Mouse (Mus musculus) brown adipose tissue, adult 24 weeks (tissue): ENCODE data around the gene Ppfia2. TPM values are rescaled to one million over a fixed set of nuclear protein-coding genes. Genes with fewer than 3 reads are reported as not detected.

Experiments used
- H3K27ac ChIP-seq: fragments of 200-500 bp; replicated peaks from 2 replicates; pipeline ENCODE4 v1.5.1; 2012; ENCODE audit warnings: low read depth, mild to moderate bottlenecking, low read length
- H3K4me1 ChIP-seq: fragments of 200-500 bp; 2 replicates; pipeline ENCODE4 v1.6.1; 2012; ENCODE audit warnings: low read length, mixed read lengths; ENCODE audit not compliant: control insufficient read depth, insufficient read depth, insufficient read length
- H3K4me3 ChIP-seq: fragments of 200-500 bp; 2 replicates; pipeline ENCODE4 v1.5.1; 2012; ENCODE audit warnings: low read depth, mild to moderate bottlenecking, low read length, moderate library complexity; ENCODE audit not compliant: insufficient read depth
- polyA plus RNA-seq: library from polyadenylated mRNA; stranded (reverse); fragments of >200 nt; gene quantifications from 2 replicates; pipeline ENCODE4 v1.2.4, GENCODE M21; 2012; ENCODE audit not compliant: missing spikeins, insufficient read depth, insufficient read length

Ppfia2 gene
- polyA plus RNA-seq, 1 experiment: 0.36 TPM

- H3K4me3 ChIP-seq: no peak overlapping the region
- no peaks in the 10 kb centered on the region for H3K4me1 ChIP-seq
These were observed 293.6 kb downstream of the Ppfia2 start for GRCm38 (mm10) chr10:106763785-106764184.

GRCm38 (mm10) chr10:106775571-106775970 is 305.4 kb downstream of the Ppfia2 start:
- no peak overlapping the region for H3K27ac ChIP-seq
- H3K4me3 ChIP-seq: no peak overlapping the region
- no peaks in the 10 kb centered on the region for H3K4me1 ChIP-seq

More at GRCm38 (mm10) chr10:106763785-106764184, 293.6 kb downstream of the Ppfia2 start:
- H3K27ac ChIP-seq: no peak overlapping the region

GRCm38 (mm10) chr10:106815447-106815846 is 345.3 kb downstream of the Ppfia2 start:
- no peak overlapping the region for H3K4me3 ChIP-seq
- H3K27ac ChIP-seq: no peak overlapping the region
- H3K4me1 ChIP-seq: no peaks in the 10 kb centered on the region

GRCm38 (mm10) chr10:106818381-106818780 is 348.2 kb downstream of the Ppfia2 start:
- no peak overlapping the region for H3K27ac ChIP-seq
- H3K4me3 ChIP-seq: no peak overlapping the region
- H3K4me1 ChIP-seq: no peaks in the 10 kb centered on the region

DNA sequence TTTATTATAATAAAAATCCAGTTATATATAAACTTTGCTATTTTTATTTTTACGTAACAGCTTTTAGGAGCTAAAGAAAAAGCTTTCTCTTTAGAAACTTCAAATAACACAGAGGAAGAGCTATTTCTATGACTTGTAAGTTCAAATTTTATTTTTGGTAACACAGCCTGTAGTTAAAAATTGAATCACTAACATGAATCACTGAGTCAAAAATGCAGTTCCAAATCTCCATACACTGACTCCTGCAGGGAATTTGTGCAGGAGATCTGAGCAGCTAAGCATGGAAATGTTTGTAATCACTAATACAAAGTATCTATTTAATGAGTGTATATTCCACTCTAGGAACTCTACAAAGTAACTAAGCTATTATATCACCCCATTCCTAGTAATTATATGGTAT is 354.1 kb downstream of the Ppfia2 start:
- H3K4me3 ChIP-seq: no peak overlapping the region
- no peaks in the 10 kb centered on the region for H3K4me1 ChIP-seq

DNA sequence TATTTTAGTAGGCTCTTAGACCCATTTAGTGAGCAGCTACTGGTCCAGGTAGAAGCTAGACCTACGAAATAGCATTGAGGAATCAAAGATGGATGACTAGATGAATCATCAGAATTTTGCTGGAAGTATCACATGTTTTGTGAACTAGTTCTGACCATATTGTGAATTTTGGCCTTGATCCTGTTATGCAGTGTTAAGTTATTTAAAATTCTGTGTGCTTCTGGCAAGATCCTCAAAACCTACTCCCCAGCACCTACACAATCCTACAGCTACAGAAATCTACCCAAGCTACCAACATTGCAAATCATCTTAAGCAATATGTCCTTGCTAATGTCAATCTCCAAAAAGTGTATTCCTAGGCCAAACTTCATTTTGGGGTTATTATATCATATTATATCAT is 368.3 kb downstream of the Ppfia2 start:
- no peaks in the 10 kb centered on the region for H3K4me1 ChIP-seq
- no peak overlapping the region for H3K4me3 ChIP-seq
- no peak overlapping the region for H3K27ac ChIP-seq

More for the DNA sequence above, 354.1 kb downstream of the Ppfia2 start:
- no peak overlapping the region for H3K27ac ChIP-seq

GRCm38 (mm10) chr10:106858106-106858505 is 388.0 kb downstream of the Ppfia2 start:
- Histone ChIP-seq H3K4me1 (no peaks in the 10 kb centered on the region), H3K4me3 (no peak overlapping the region), H3K27ac (no peak overlapping the region)

DNA sequence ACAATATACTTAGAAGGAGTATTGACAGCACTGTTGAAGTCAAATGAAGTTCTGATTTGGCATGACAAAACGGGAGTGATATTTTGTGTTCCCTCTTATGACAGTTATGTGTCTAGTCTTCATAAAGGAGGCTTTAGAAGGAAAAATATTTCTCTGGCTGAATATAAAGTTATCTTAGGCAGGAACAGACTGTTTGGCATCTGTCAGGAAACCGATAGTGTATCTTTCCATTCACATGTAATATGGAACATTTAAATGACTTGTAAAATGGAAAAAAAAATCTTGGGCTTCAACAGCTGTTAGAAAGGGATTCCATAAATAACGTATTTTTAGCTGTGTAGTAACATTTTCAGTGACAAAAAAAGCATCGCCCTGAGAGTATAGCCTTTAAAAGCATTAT is 400.1 kb downstream of the Ppfia2 start:
- Histone ChIP-seq H3K4me1 (no peaks in the 10 kb centered on the region), H3K27ac (no peak overlapping the region), H3K4me3 (no peak overlapping the region)

GRCm38 (mm10) chr10:106871847-106872246 is 401.7 kb downstream of the Ppfia2 start:
- Histone ChIP-seq H3K4me1 (no peaks in the 10 kb centered on the region), H3K27ac (no peak overlapping the region), H3K4me3 (no peak overlapping the region)

DNA sequence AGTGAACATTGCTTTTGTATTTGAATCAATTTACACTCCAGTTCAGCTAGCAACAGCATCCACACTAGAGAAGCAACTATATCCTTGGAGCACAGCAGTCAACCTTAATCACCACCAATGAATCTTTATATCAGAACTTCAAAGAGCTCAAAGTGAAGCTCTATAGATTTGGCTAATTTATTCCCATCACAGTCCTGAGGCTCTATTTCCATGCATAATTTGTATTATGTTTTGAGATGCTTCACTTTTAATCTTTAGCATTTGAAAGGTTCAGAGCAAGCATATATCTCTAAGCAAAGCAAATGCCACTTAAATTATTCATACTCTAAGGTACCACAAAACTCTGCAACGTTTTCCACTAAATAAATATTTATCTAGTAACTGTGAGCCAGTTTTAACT is 402.6 kb downstream of the Ppfia2 start:
- no peak overlapping the region for H3K4me3 ChIP-seq
- no peak overlapping the region for H3K27ac ChIP-seq
- no peaks in the 10 kb centered on the region for H3K4me1 ChIP-seq

- Histone ChIP-seq H3K4me3 (no peak overlapping the region), H3K4me1 (no peaks in the 10 kb centered on the region), H3K27ac (no peak overlapping the region)
These were observed 411.2 kb downstream of the Ppfia2 start for GRCm38 (mm10) chr10:106881330-106881729.

DNA sequence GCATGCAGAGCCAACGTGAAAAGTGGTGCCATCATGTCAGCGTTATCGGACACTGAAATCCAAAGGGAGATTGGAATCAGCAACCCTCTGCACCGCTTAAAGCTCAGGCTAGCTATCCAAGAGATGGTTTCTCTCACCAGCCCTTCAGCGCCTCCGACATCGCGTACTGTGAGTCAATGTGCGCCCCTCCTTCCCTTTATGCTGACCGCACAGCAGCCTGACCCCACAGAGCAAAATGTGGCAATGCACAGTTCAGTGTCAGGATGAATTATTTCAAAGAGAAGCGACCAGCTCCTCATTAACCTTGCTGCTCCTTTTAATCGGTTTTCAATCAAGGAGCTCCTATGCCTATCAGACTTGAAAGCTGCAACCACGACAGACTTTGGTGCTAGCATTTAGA is 426.2 kb downstream of the Ppfia2 start:
- Histone ChIP-seq H3K27ac (no peak overlapping the region), H3K4me1 (no peaks in the 10 kb centered on the region), H3K4me3 (no peak overlapping the region)

- no peak overlapping the region for H3K27ac ChIP-seq
- no peaks in the 10 kb centered on the region for H3K4me1 ChIP-seq
- H3K4me3 ChIP-seq: no peak overlapping the region
These were observed 440.0 kb downstream of the Ppfia2 start for GRCm38 (mm10) chr10:106910108-106910507.

- no peak overlapping the region for H3K27ac ChIP-seq
These were observed 442.9 kb downstream of the Ppfia2 start for GRCm38 (mm10) chr10:106913032-106913431.

GRCm38 (mm10) chr10:106914275-106914674 is 444.1 kb downstream of the Ppfia2 start:
- H3K4me3 ChIP-seq: no peak overlapping the region
- no peak overlapping the region for H3K27ac ChIP-seq
- no peaks in the 10 kb centered on the region for H3K4me1 ChIP-seq

More at GRCm38 (mm10) chr10:106913032-106913431, 442.9 kb downstream of the Ppfia2 start:
- Histone ChIP-seq H3K4me3 (no peak overlapping the region), H3K4me1 (no peaks in the 10 kb centered on the region)

DNA sequence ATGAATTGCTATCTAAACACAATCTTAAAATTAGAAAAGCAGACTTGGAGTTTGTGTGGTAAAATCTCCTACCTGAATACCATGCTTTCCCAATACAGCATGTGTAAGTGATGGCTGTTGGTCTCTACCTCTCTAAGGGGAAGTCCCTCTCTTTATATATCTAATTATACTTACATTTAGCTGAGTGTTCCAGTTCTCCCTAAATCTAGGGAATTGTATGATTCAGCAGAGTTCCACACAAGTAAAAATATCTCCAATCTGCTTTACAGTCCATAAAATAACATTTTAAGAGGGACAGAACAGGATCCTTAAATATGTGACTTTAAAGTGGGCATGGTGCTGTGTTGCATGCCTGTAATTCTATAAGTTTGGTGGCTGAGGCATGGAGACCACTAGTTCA is 444.7 kb downstream of the Ppfia2 start:
- Histone ChIP-seq H3K4me3 (no peak overlapping the region), H3K4me1 (no peaks in the 10 kb centered on the region), H3K27ac (no peak overlapping the region)

GRCm38 (mm10) chr10:106924334-106924733 is 454.2 kb downstream of the Ppfia2 start:
- no peak overlapping the region for H3K4me3 ChIP-seq
- H3K27ac ChIP-seq: no peak overlapping the region
- no peaks in the 10 kb centered on the region for H3K4me1 ChIP-seq
